Mouse (Mus musculus) bone marrow, adult 2 months (tissue): ENCODE data around the gene Ggt7. TPM values are rescaled to one million over a fixed set of nuclear protein-coding genes. Genes with fewer than 3 reads are reported as not detected.

Source experiments
- H3K27ac ChIP-seq: fragments of 200-500 bp; 2 replicates; pipeline ENCODE4 v1.5.1; 2012; ENCODE audit warnings: low read depth, mild to moderate bottlenecking, control low read depth, inconsistent platforms, low read length; ENCODE audit not compliant: control insufficient read depth, poor library complexity, insufficient read depth
- H3K4me1 ChIP-seq: fragments of 200-500 bp; 2 replicates; pipeline ENCODE4 v1.6.1; 2011; ENCODE audit warnings: low read length; ENCODE audit not compliant: control insufficient read depth, insufficient read depth
- H3K4me3 ChIP-seq: fragments of 200-500 bp; replicated peaks from 2 replicates; pipeline ENCODE3; 2011; ENCODE audit warnings: mild to moderate bottlenecking, low read depth, low read length, control low read depth; ENCODE audit not compliant: control insufficient read depth
- CTCF ChIP-seq: fragments of 200-500 bp; IDR thresholded peaks from 2 replicates; pipeline ENCODE4 v1.5.1; 2011; ENCODE audit warnings: low read length, control low read depth; ENCODE audit not compliant: control insufficient read depth, insufficient read depth
- POLR2A ChIP-seq: fragments of 200-500 bp; IDR thresholded peaks from 2 replicates; pipeline ENCODE4 v1.6.1; 2011; ENCODE audit warnings: low read depth, mild to moderate bottlenecking, control low read depth, low read length, borderline replicate concordance; ENCODE audit not compliant: control insufficient read depth
- WGBS: fragments of 180-500 bp; shearing (Covaris S2); methylation state at CpG from one replicate; pipeline ENCODE4 v1.1.7; 2018; 5-methylcytosine and 5-hydroxymethylcytosine counted together
- polyA plus RNA-seq: library from polyadenylated mRNA; stranded (reverse); fragments of >200 nt; gene quantifications from 2 replicates; pipeline ENCODE4 v1.2.4, GENCODE M21; 2011; ENCODE audit warnings: low replicate concordance; ENCODE audit not compliant: missing spikeins, insufficient read depth, insufficient read length

Ggt7 gene
- polyA plus RNA-seq, 1 experiment = 2.3 TPM

DNA sequence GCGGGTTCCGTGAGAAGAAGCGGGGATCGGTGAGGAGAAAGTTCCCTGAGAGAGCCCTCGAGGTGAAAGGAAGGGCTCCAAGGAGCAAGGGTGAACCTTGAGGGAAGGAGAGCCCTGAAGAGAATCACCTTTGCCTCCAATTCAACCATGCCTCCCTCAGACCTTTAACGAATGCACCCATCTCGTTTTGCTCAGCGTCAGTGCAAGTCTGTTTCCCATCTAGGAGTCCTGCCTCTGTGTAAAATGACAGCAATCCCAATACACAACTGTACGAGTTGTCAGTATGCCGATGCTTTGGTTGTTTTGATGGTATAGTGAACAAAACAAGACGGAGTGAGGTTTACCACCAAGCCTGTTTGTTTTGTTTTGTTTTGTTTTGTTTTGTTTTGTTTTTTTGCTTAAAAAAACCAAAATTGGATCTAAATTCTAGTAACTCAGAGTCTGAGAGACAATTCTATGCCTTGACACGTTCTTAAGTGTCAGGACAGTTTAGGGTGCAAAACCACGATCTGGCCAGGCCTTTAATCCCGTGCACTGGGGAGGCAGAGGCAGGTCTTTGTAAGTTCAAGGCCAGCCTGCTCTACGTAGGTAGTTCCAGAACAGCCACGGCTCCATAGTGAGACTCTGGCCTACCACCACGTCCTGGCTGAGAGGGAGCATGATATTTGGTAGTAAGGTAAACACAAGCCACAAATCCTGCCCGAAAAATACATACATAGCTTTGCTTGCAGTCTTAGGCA lies 664 bp upstream of the Ggt7 start:
- H3K4me1 ChIP-seq = peaks cover 3% of the 10 kb centered on the region; the same call in 1 of the 2 replicates
- peak overlapping the region; percentile 77 for H3K27ac ChIP-seq
- TF ChIP-seq CTCF (no peak), POLR2A (no peak)
- 26% methylated on average over 18 of the region's 18 CpGs for WGBS
- H3K4me3 ChIP-seq = peak overlapping the region; percentile 76

DNA sequence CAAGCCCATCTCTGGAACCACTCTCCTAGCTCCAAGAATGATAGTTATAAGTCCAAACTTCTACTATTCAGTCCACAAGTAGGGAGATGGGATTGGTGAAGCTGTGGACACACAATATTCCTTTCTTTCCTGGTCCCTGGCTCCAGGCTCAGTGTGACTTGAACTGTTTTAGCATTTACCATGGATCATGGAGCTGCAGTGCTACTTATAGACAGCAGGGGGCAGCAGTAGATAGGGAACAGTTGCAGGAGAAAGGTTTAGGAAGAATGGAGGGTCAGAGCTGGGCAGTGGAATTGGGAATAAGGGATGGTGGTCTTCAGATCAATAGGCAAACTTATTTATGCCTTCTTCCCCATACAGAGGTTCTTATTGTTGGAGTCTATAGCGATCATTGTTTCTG lies 2.1 kb downstream of the Ggt7 start:
- peak; percentile 69 for TF ChIP-seq CTCF
- TF ChIP-seq POLR2A = no peak
- Histone ChIP-seq H3K27ac (no peak overlapping the region), H3K4me3 (no peak overlapping the region), H3K4me1 (peaks cover 3% of the 10 kb centered on the region; the same call in 1 of the 2 replicates)
- WGBS = 4% methylated on average over 1 of the region's 1 CpGs

- TF ChIP-seq POLR2A (no peak), CTCF (peak; percentile 31; the same call in 1 of the 2 replicates)
- H3K4me1 ChIP-seq = peaks cover 3% of the 10 kb centered on the region; the same call in 1 of the 2 replicates
- no peak overlapping the region for H3K27ac ChIP-seq
- WGBS = 5% methylated on average over 23 of the region's 23 CpGs
- no peak overlapping the region for H3K4me3 ChIP-seq
These were observed 3.4 kb downstream of the Ggt7 start for GRCm38 (mm10) chr2:155514666-155515065.

DNA sequence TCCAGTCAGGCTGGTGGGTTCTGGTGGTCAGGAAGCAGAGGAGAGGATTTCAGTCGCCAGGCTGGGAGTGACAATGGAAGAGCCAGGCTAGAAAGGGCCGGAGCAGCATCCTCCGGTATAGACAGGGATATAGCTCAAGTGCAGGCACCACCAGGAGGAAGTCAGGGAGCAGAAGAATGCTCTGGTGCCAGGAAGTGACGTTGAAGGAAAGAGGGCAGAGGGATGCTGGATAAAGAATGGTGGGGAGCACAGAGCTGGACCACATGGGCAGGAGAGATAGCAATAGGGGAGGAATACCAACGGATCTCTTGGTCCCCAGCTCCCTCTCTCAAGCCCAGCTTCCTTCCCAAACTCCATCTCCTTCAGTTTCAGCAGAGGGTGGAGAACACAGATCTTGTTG lies 4.5 kb downstream of the Ggt7 start:
- Histone ChIP-seq H3K4me3 (no peak overlapping the region), H3K27ac (no peak overlapping the region), H3K4me1 (peaks cover 3% of the 10 kb centered on the region; the same call in 1 of the 2 replicates)
- 52% methylated on average over 5 of the region's 5 CpGs for WGBS
- TF ChIP-seq POLR2A (no peak), CTCF (no peak)

DNA sequence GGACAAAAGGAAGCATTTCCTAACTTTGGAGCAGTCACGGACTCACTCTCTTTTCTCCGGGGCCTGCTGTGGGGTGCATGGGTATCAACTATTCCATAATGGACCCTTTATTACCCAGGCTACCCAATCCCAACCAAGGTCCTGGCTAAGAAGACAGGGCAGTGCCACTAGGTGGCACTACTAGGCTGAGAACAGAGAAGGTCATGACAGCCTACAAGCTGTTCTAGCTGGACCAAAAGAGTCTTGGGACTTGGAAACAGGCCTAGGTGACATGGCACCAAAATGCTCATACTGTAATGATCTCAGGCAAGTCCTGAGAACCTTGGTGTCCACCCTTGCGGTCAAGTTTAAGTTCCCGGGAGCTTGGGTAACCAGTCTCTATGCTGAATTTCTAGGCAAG lies 5.6 kb downstream of the Ggt7 start:
- 55% methylated on average over 4 of the region's 4 CpGs for WGBS
- TF ChIP-seq POLR2A (no peak), CTCF (peak; percentile 75)
- Histone ChIP-seq H3K4me1 (peaks cover 3% of the 10 kb centered on the region; the same call in 1 of the 2 replicates), H3K27ac (no peak overlapping the region), H3K4me3 (no peak overlapping the region)

- TF ChIP-seq POLR2A (no peak), CTCF (no peak)
- 80% methylated on average over 10 of the region's 10 CpGs for WGBS
- Histone ChIP-seq H3K27ac (no peak overlapping the region), H3K4me3 (no peak overlapping the region), H3K4me1 (no peaks in the 10 kb centered on the region)
These were observed 10.1 kb downstream of the Ggt7 start for GRCm38 (mm10) chr2:155507721-155508470.

DNA sequence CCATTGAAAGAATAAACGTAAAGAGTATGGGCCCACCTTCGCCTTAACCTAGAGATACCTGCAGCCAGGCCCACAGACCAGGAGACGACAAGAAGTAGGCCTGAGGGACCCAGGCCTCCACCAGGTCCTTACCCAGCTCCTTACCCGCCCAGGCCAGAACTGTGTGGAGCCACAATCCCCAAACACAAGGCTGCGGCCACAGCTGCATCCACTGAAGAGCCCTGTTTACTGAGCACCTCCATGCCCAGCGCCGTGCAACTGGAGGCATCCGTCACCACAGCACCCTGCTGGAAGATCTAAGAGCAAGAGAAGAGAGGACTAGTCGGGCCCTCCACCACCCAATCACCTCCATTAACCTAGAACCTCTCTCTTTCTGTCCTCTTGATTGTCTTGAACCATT lies 12.2 kb downstream of the Ggt7 start:
- H3K4me3 ChIP-seq = no peak overlapping the region
- WGBS = 84% methylated on average over 9 of the region's 9 CpGs

More for the DNA sequence above, 12.2 kb downstream of the Ggt7 start:
- Histone ChIP-seq H3K27ac (no peak overlapping the region), H3K4me1 (no peaks in the 10 kb centered on the region)
- TF ChIP-seq CTCF = no peak
- TF ChIP-seq POLR2A = no peak
